Mouse (Mus musculus): ENCODE measurements around the gene Ntrk3. TPM values are rescaled to one million over a fixed set of nuclear protein-coding genes. Genes with fewer than 3 reads are reported as not detected.

The Ntrk3 gene
- polyA plus RNA-seq, 1 experiment from 2014 or later: 3.1 TPM

DNA sequence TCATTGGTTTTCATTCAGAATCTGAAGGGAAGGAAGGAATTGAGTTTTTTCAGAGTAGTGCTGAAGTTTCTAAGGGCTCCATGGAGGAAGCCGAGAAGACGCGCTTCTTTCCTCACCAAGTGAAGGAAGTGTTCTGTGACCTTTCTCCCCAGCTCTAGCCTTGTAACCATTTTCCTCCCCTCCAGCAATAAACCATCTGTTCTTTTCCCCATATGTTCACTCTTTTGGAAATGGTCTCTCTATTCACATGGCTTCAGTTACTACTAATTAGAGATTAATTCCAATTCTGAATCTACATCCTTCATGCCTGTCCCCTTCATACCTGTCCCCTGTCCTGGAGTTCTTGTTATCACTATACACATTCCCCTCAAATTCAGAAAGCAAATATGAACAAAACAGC, 209.8 kb downstream of the Ntrk3 start:
- Histone ChIP-seq H3K27ac (no peak overlapping the region), H3K4me1 (no peaks in the 10 kb centered on the region), H3K36me3 (no peaks in the 10 kb centered on the region), H3K9me3 (no peaks in the 10 kb centered on the region), H3K27me3 (peaks cover 13% of the 10 kb centered on the region; the same call in 1 of the 2 replicates), H3K9ac (no peak overlapping the region), H3K4me2 (no peak overlapping the region), H3K4me3 (no peak overlapping the region)
- WGBS: 75% methylated on average over 3 of the region's 3 CpGs
- ATAC-seq (ENCODE audit: insufficient number of reproducible peaks, low FRiP score, low TSS enrichment, low read depth): no peak

- no peaks in the 10 kb centered on the region for H3K9me3 ChIP-seq
- H3K4me3 ChIP-seq: no peak overlapping the region
- H3K4me2 ChIP-seq: no peak overlapping the region
- H3K4me1 ChIP-seq: no peaks in the 10 kb centered on the region
- no peak overlapping the region for H3K9ac ChIP-seq
- no peaks in the 10 kb centered on the region for H3K36me3 ChIP-seq
- H3K27me3 ChIP-seq: peaks cover 13% of the 10 kb centered on the region; the same call in 1 of the 2 replicates
- no peak for ATAC-seq (ENCODE audit: insufficient number of reproducible peaks, low FRiP score, low TSS enrichment, low read depth)
- H3K27ac ChIP-seq: no peak overlapping the region
- 24% methylated on average over 4 of the region's 4 CpGs for WGBS
Measured at GRCm38 (mm10) chr7:78527564-78527963, 210.2 kb downstream of the Ntrk3 start.

DNA sequence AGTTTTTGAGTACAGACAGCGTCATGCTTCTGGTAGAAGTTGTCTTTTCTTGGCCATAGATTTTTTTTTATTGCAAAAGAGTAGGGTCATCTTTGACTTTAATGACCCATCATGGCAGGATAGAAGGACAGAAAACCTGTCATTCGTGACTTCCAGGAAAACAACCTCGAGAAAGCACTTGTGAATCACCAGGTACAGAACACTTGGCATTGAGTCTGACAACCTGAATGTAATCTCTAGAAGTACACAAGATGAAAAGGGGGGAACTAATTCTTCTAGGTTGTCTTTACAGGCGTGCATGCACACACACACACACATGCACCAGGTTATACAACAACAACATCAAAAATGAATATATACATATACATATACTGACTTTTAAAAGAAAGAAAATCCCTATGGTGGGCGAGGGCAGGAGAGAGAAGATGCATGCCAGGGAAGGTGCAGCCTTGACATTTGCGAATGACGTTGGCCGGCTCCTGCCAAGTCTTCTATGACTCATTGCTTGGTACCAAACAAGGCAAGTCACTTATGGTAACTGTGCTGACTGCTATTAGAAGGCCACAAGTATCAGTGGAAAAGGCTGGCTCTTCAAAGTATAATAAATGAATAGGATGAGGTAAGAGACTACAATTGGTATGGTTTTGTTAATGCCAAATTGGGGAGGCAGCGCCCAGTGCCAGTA, 217.4 kb downstream of the Ntrk3 start:
- no peak for ATAC-seq (ENCODE audit: insufficient number of reproducible peaks, low FRiP score, low TSS enrichment, low read depth)
- WGBS: 87% methylated on average over 9 of the region's 9 CpGs
- Histone ChIP-seq H3K4me2 (no peak overlapping the region), H3K27ac (no peak overlapping the region), H3K27me3 (peaks cover 12% of the 10 kb centered on the region; the same call in 1 of the 2 replicates), H3K9ac (no peak overlapping the region), H3K4me1 (no peaks in the 10 kb centered on the region), H3K4me3 (no peak overlapping the region), H3K36me3 (no peaks in the 10 kb centered on the region), H3K9me3 (no peaks in the 10 kb centered on the region)

DNA sequence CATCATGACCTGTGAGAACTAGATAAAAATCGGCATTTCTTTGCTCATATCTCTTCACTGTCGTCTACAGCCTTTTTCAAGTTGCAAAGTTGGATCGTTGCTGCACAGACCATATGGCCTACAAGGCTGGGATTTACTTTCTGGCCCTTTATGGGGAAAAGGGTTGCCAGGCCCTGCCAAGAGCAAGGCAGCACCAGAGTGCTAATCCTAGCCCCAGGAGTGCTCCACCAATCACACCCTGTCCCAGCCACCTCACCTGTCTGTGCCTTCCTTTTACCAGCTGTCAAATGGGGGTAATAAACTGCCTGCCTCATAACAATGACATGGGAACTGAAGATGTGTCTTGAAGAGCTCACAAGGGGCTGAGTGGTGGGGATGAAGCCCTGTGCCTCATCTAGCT, 218.1 kb downstream of the Ntrk3 start:
- H3K27ac ChIP-seq: no peak overlapping the region
- H3K9me3 ChIP-seq: no peaks in the 10 kb centered on the region
- H3K9ac ChIP-seq: no peak overlapping the region
- no peaks in the 10 kb centered on the region for H3K36me3 ChIP-seq
- H3K4me2 ChIP-seq: no peak overlapping the region
- no peaks in the 10 kb centered on the region for H3K4me1 ChIP-seq
- no peak for ATAC-seq (ENCODE audit: insufficient number of reproducible peaks, low FRiP score, low TSS enrichment, low read depth)
- H3K27me3 ChIP-seq: peaks cover 12% of the 10 kb centered on the region; the same call in 1 of the 2 replicates
- H3K4me3 ChIP-seq: no peak overlapping the region
- 78% methylated on average over 3 of the region's 3 CpGs for WGBS

GRCm38 (mm10) chr7:78518760-78519363, 218.9 kb downstream of the Ntrk3 start:
- no peak for ATAC-seq (ENCODE audit: insufficient number of reproducible peaks, low FRiP score, low TSS enrichment, low read depth)
- H3K36me3 ChIP-seq: no peaks in the 10 kb centered on the region
- H3K27me3 ChIP-seq: peaks cover 5% of the 10 kb centered on the region; the same call in 1 of the 2 replicates
- 74% methylated on average over 5 of the region's 5 CpGs for WGBS
- no peak overlapping the region for H3K9ac ChIP-seq
- no peak overlapping the region for H3K4me2 ChIP-seq
- no peak overlapping the region for H3K4me3 ChIP-seq
- H3K9me3 ChIP-seq: no peaks in the 10 kb centered on the region
- no peaks in the 10 kb centered on the region for H3K4me1 ChIP-seq
- H3K27ac ChIP-seq: no peak overlapping the region

GRCm38 (mm10) chr7:78515042-78515609, 222.7 kb downstream of the Ntrk3 start:
- Histone ChIP-seq H3K36me3 (no peaks in the 10 kb centered on the region), H3K4me2 (no peak overlapping the region), H3K27ac (no peak overlapping the region), H3K27me3 (0 out of 2 replicates have a peak, but pooled peaks cover 4% of the 10 kb centered on the region), H3K9me3 (no peaks in the 10 kb centered on the region), H3K9ac (no peak overlapping the region), H3K4me1 (no peaks in the 10 kb centered on the region), H3K4me3 (no peak overlapping the region)
- 33% methylated on average over 7 of the region's 7 CpGs for WGBS
- no peak for ATAC-seq (ENCODE audit: insufficient number of reproducible peaks, low FRiP score, low TSS enrichment, low read depth)

- H3K27ac ChIP-seq: no peak overlapping the region
- no peak overlapping the region for H3K4me2 ChIP-seq
- no peaks in the 10 kb centered on the region for H3K9me3 ChIP-seq
- no peaks in the 10 kb centered on the region for H3K36me3 ChIP-seq
- WGBS: 67% methylated on average over 2 of the region's 2 CpGs
- H3K27me3 ChIP-seq: no peaks in the 10 kb centered on the region
- H3K9ac ChIP-seq: no peak overlapping the region
- no peak for ATAC-seq (ENCODE audit: insufficient number of reproducible peaks, low FRiP score, low TSS enrichment, low read depth)
- no peak overlapping the region for H3K4me3 ChIP-seq
- H3K4me1 ChIP-seq: no peaks in the 10 kb centered on the region
Measured at GRCm38 (mm10) chr7:78507032-78507611, 230.7 kb downstream of the Ntrk3 start.

DNA sequence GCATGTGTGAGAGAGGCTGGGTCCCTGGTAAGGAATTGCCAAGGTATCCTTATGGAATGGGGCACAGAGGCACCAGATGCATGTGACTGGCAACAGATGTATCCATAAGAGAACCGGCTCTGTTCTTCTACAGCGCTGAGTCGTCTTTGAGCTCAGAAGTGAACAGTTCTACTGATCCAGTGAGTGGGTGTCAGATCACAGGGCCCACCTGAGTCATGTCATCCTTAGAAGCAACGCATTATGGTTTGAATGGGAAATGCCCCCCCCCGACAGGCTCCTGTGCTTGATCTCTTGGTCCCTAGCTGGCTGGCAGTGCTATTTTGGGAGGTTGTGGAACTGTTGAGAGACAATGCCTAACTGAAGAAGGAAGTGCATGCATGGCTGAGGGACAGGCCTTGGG, 236.9 kb downstream of the Ntrk3 start:
- no peak overlapping the region for H3K4me3 ChIP-seq
- no peaks in the 10 kb centered on the region for H3K27me3 ChIP-seq
- no peak overlapping the region for H3K9ac ChIP-seq
- no peak overlapping the region for H3K27ac ChIP-seq
- H3K9me3 ChIP-seq: no peaks in the 10 kb centered on the region
- no peaks in the 10 kb centered on the region for H3K36me3 ChIP-seq
- H3K4me1 ChIP-seq: no peaks in the 10 kb centered on the region
- ATAC-seq (ENCODE audit: insufficient number of reproducible peaks, low FRiP score, low TSS enrichment, low read depth): no peak
- WGBS: 82% methylated on average over 5 of the region's 5 CpGs
- no peak overlapping the region for H3K4me2 ChIP-seq

GRCm38 (mm10) chr7:78499970-78500369, 237.8 kb downstream of the Ntrk3 start:
- ATAC-seq (ENCODE audit: insufficient number of reproducible peaks, low FRiP score, low TSS enrichment, low read depth): no peak

DNA sequence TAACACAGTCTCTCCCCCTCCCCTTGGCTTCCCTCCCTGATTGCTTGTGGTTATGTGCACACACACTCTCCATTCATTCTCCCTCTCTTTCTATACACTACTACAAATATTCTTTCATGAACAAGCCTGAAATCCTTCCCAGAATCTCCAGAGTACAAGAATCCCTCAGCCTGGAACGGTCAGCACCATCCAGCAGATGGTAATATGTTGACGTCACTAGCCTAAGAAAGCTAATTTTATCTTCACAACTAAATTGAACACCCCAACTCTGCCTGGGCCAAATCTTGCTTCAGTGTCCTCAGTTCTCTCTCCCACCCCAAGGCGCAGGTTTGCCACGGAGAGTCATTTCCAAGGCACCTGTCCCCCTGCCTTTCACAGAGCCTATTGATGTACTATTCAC, 239.5 kb downstream of the Ntrk3 start:
- no peak for ATAC-seq (ENCODE audit: insufficient number of reproducible peaks, low FRiP score, low TSS enrichment, low read depth)
- H3K36me3 ChIP-seq: no peaks in the 10 kb centered on the region
- 87% methylated on average over 4 of the region's 4 CpGs for WGBS
- no peaks in the 10 kb centered on the region for H3K27me3 ChIP-seq
- H3K27ac ChIP-seq: no peak overlapping the region
- no peaks in the 10 kb centered on the region for H3K9me3 ChIP-seq
- no peak overlapping the region for H3K4me3 ChIP-seq
- H3K4me2 ChIP-seq: no peak overlapping the region
- H3K4me1 ChIP-seq: no peaks in the 10 kb centered on the region
- H3K9ac ChIP-seq: no peak overlapping the region

More at GRCm38 (mm10) chr7:78499970-78500369, 237.8 kb downstream of the Ntrk3 start:
- H3K4me2 ChIP-seq: no peak overlapping the region
- H3K4me1 ChIP-seq: no peaks in the 10 kb centered on the region
- no peaks in the 10 kb centered on the region for H3K27me3 ChIP-seq
- no peak overlapping the region for H3K9ac ChIP-seq
- WGBS: 79% methylated on average over 1 of the region's 1 CpGs
- H3K27ac ChIP-seq: no peak overlapping the region
- no peak overlapping the region for H3K4me3 ChIP-seq
- no peaks in the 10 kb centered on the region for H3K36me3 ChIP-seq
- H3K9me3 ChIP-seq: no peaks in the 10 kb centered on the region

- no peaks in the 10 kb centered on the region for H3K36me3 ChIP-seq
- H3K9ac ChIP-seq: no peak overlapping the region
- no peaks in the 10 kb centered on the region for H3K27me3 ChIP-seq
- H3K9me3 ChIP-seq: no peaks in the 10 kb centered on the region
- ATAC-seq (ENCODE audit: insufficient number of reproducible peaks, low FRiP score, low TSS enrichment, low read depth): no peak
- 50% methylated on average over 7 of the region's 7 CpGs for WGBS
- no peak overlapping the region for H3K4me2 ChIP-seq
- H3K4me3 ChIP-seq: no peak overlapping the region
- H3K27ac ChIP-seq: no peak overlapping the region
- no peaks in the 10 kb centered on the region for H3K4me1 ChIP-seq
Measured at GRCm38 (mm10) chr7:78497819-78498218, 240.0 kb downstream of the Ntrk3 start.

DNA sequence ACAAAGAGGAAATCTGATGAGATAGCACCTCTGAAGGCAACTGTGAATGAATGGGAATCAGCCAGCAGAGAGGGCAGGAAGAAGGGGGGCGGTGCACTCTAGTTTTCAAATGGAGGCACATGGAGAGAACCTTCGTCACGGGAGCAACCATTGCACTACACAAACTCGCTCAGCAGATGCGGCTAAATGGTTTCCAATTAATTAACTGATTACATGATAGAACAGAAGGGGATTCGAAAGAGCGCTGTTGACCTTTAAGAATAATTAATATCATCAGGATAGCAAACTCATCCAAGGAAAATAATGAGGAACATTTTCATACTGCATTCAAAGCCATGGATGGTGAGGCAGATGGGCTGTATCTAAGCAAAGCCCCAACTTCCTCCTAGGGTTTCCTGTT, 244.2 kb downstream of the Ntrk3 start:
- H3K36me3 ChIP-seq: no peaks in the 10 kb centered on the region
- H3K4me3 ChIP-seq: no peak overlapping the region
- WGBS: 90% methylated on average over 7 of the region's 7 CpGs
- no peaks in the 10 kb centered on the region for H3K27me3 ChIP-seq
- H3K4me1 ChIP-seq: no peaks in the 10 kb centered on the region
- ATAC-seq (ENCODE audit: insufficient number of reproducible peaks, low FRiP score, low TSS enrichment, low read depth): no peak
- no peak overlapping the region for H3K27ac ChIP-seq
- H3K9ac ChIP-seq: no peak overlapping the region
- no peaks in the 10 kb centered on the region for H3K9me3 ChIP-seq
- H3K4me2 ChIP-seq: no peak overlapping the region

Measured in limb, embryonic 15.5 days (tissue).